Mouse (Mus musculus) G1E-ER4 (cell line): Measurements from ENCODE around the gene Ptpn14. TPM values are rescaled to one million over a fixed set of nuclear protein-coding genes. Genes with fewer than 3 reads are reported as not detected.

Experiments
- GATA1 ChIP-seq: IDR thresholded peaks from one replicate; pipeline ENCODE4 v1.8.0; 2012; ENCODE audit warnings: low read length, inconsistent platforms
- polyA plus RNA-seq: library from polyadenylated mRNA; stranded (reverse); fragments of >175 nt; gene quantifications from 2 replicates; pipeline ENCODE4 v1.2.3, GENCODE M21; 2012

Ptpn14 gene
- polyA plus RNA-seq, 1 experiment, result not detected

DNA sequence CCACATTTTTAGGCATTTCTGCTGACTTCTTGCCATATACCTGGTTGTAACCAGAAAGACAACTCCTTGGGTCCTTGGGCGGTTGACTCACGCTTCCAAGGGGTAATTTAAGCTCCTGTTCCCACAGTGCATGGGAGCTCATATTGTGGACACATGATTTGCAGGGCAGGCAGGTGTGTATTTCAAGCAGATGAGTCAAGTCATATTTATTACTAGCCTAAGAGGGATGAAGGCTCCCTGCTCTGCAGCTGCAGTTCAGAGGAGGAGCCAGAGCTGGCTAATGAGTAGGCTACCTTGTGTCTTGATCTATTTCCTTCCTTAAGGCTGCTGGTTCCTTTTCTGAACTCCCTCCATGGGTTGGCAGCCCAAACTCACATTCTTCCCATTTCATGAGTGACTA, 83.7 kb downstream of the Ptpn14 start:
- TF ChIP-seq GATA1, result no peak

DNA sequence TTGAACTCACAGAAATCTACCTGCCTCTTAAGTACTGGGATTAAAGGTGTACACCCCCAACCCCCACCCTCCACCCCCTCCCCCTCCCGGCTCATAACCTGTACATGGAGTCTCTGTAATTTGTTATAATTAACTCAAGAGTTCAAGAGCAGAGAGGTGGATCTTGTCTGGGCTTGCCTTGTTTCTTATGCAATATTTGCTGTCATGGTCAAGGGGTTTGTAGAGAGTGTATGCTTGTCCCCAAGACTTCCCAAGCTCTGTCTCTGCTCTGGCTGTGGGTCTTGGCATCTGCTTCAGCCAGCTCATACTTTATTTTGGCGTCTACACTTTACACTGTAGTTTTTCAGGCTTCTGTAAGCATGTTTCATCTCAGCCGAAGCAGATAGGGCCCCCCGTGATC, 86.3 kb downstream of the Ptpn14 start:
- TF ChIP-seq GATA1, result no peak

DNA sequence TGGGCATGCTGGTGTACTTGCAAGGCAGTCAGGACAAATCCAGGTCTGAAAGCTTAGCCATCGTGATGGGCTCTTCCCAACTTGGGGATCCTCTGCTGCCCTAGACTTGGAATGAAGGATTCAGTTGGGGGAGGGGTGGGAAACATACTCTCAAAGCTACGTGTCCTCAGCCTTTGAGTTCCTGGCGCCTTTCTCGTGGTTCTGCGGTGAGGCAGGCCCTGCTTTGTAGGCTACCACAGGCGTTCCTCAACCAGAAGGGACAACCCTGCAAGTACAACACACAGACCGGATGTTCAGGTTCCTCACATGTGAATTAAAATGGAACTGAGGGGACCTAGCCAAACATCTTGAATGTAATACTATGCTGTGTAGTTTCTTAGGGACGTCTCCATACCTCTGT, 89.0 kb downstream of the Ptpn14 start:
- no peak for TF ChIP-seq GATA1

DNA sequence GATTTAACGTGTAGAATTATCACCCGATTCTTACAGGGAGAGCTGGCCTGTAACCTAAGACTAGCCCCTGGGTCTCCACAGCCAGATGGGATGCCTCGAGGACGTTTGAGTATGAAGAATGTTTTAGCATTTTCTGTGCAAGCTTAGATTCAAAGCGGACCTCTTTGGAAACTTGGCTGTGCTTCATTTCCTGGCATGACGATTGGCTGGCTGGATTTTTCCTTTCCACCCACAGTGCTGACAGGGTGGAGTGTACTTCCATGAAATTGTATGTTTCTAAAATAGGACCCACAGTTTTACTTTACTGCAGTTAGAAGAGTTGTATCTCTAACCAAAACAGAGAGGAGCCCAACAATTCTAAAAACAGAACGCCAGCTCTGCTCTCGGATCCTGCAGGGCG, 89.7 kb downstream of the Ptpn14 start:
- TF ChIP-seq GATA1, result no peak

DNA sequence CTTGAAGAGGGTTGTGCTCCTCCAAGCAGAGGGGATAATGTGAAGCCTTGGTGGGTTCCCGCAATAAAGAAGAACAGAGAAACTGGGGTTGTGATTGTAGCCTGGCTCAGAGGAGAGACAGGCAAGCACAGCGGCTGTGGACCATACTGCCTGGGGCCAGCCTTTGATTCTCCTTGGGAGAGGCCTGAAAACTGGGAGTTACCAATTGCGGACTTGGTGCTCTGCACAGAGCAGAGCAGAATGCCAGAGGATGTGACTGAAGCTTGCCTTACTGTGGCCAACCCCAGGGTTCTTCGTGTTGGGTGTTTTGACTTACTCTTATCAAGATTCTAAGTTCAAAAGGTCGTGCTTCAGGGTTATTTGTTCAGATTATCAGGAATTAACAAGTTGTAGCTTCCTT, 92.0 kb downstream of the Ptpn14 start:
- no peak for TF ChIP-seq GATA1

DNA sequence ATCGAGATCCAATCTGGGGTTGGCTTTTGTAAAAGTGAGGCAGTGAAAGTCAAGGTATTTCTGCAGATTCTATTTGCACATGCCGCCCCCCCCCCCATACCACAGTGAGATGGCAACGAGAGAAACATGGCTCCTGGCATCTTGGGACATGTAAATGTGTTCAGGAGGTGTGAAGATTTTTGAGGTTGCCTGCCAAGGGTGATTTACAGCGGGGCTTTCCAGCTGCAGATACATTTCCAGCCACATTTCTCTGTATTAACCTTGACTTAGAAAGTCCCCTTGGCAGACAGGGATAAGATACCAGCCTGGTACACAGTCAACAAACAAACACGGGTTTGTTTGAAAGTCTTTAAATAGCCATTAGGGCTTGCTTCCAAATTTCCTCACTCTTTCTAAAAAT, 96.4 kb downstream of the Ptpn14 start:
- no peak for TF ChIP-seq GATA1

DNA sequence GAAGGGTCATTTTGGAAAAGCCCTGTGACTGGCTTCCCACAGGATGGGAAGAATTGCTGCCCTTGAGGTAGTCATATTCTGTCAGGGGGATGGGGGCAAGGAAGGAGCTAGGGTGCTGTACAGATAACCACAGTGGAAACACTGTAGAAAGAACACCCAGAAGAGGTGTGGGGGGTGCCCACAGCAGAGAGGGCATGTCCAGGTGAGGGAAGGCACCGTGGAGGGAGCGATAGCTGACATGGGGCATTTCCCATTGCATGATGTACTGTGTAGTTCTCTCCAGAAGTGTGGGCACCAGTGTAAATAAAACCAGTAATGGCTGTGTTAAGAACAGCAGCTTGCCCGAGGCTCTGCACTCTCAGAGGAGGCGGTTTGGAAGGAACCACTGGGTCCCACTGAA, 102.3 kb downstream of the Ptpn14 start:
- TF ChIP-seq GATA1, result no peak

DNA sequence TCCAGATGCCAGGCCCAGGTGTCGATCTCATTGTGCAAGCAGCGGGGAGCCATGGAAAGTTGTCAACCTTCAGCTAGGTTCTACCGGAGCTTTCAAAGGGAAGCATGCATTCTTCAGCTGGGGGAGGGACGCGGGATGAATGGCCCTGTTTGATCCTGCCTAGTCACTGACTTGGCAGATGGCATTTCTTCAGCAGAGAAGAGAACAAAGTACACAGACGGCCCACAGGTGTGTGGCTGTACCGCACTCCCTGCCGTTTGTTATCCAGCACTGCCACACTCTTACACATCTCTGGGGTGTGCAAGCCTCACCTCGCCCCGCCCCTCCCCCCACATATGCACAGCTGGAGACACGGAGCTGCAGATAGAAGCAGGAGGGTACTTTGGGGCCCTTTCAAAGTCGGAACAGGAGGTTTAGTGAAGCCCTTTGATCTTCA, 102.7 kb downstream of the Ptpn14 start:
- no peak for TF ChIP-seq GATA1

DNA sequence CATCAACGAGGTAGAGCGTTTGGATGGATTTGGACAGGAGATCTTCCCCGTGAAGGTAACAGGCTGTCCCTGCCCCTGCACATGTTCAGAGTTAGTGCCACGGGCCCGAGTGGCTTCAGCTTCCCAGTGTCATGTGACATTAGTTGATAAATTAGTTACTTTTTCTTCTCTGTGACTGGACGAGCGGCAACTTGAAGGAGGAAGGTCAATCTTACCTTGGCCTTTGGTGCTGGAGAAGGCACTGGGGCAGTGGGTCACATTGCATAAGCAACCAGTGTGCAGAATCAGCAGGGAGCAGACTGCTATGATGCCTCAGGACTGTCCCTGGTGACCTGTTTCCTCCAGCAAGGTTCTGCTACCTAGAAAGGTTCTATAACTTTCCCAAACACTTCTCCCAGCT, 105.3 kb downstream of the Ptpn14 start:
- TF ChIP-seq GATA1, result no peak

DNA sequence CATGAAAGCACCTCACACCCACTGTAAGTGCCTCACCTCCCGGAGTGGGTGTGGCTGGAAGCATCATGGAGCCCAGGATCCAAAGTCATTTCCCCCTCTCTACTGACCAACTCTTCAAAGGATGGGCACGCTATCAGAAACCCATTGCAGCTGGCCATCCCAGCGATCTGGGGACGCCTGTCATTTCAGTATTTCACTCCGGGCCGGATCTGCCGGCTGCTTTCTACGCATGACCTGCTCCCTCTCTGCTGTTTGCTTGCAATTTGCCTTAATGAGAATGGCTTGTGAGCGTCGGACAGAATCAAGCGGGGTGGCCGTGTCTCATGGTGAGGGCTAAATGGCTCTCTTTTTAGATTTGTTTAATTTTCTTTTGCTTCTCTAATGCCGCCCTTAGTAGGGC, 106.1 kb downstream of the Ptpn14 start:
- no peak for TF ChIP-seq GATA1

DNA sequence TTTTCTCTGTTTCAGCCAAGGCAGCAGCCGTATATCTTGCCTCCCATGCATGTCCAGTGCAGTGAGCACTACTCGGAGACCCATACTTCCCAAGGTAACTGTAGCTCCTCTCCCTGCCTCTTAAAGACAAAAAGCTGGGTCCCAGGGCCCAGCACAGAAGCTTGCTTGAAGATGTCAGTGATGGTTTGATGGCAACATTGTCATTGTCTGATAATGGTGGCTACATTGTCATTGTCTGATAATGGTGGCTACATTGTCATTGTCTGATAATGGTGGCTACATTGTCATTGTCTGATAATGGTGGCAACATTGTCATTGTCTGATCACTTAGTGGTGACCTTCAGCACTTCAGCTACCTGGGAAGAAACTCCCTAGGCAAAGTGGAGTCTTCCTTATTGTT, 118.3 kb downstream of the Ptpn14 start:
- no peak for TF ChIP-seq GATA1

DNA sequence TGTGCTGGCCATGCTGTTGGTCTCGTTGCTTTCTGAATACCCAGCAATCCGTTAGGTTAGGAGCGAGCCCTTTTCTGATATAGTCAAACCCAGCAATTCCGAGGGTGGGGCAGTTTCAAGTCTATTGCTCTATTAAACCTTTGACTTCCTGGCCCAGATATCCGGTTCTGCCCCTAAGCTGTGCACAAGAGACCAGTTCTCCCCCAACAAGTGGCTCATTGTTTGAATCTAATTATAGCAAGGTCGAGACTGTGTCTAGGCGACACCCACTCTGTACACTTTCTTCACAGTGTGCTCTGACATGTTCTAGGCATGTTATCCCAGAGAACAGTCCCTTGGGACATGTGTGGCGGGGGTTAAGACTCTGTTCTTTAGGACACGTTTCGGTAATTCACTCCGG, 121.5 kb downstream of the Ptpn14 start:
- no peak for TF ChIP-seq GATA1

DNA sequence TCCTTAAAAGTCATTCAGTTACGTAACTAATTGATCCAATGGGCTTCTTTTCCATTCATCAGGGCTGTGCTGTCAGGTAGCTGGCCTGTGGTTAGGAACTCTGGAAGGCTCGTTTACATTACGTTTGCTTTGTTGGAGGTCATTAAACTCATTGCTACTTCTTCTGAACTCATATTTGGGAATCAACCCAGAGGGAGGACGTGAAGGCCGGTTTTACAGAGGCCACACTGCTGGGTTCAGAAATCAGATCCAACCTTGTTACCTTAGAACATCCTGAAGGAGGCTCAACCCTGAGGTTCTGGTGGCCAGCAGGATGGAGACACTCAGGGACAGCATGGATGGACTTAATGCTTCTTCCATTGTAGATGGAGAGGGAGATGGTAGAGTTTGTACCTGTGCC, 124.0 kb downstream of the Ptpn14 start:
- TF ChIP-seq GATA1, result no peak

DNA sequence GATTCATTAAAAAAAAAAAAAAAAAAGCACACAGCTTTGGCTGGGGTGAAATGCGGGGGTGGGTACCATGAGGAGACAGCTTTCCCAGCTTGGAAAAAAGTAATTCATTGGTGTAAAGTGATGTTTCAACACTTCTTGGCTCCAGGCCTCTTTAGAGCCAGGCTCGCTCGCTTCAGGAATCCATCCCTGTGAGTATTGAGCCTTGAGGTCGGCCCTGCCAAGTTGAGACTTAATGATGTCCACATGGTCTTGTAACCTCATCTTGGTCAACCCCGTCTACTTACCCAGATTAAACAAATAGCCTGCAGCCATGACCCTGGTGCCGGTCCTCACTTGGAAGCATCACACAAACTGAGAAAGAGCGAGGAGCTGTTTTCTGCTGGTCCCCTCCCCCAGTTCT, 124.4 kb downstream of the Ptpn14 start:
- no peak for TF ChIP-seq GATA1

DNA sequence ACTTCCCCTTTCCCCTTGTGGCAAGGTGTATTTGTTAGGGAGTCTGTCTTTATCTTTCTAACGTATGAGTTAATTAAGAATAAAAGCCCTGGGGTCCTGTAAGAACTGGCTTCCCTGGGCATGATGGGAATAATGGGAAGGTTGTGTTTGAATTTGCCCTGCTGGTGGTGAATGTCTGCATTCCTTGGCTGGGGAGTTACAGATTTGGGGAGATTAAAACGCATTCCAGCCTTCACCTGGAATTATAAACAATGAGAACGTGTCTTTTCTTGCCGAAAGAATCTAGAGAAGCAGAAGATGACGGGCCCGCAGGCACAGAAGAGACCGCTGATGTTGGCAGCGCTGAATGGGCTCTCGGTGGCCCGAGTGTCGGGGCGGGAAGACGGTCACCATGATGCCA, 126.6 kb downstream of the Ptpn14 start:
- no peak for TF ChIP-seq GATA1

DNA sequence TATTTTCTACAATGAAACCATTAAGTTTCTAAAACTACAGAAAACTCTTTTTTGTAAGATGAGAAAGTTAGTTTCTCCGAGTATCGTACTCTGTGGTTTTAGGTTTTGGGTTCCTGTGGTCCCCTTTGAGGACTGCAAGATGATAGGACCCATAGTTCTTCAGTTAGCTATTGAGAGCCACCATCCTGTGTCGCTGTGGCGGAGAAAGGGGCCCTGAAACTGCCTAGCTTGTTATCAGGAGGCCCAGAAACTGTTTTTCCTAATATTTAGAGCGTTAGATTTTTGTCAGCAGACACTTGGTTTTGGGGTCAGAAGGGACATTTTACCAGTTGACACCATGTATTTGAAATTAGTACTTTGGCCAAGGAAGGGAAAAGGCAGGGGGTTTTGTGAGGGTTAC, 127.7 kb downstream of the Ptpn14 start:
- no peak for TF ChIP-seq GATA1

DNA sequence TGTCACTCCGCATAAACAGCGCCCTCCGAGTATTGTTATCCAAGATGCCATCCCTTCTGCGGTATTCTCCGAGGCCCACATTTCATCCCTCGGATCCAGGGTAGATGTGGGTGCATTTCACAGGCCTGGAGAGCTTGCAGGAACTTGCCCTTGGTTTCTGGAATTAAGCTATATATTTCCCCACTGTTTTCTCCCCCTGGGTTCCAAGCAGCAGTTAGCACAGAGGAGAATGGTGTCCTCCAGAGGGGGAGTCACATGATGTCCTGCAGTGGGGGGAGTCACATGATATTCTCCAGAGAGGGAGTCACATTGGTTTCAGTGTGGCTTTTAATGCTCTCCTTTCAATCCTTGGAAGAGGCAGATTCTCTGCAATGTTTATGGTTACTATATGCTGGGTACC, 130.3 kb downstream of the Ptpn14 start:
- TF ChIP-seq GATA1, result no peak

DNA sequence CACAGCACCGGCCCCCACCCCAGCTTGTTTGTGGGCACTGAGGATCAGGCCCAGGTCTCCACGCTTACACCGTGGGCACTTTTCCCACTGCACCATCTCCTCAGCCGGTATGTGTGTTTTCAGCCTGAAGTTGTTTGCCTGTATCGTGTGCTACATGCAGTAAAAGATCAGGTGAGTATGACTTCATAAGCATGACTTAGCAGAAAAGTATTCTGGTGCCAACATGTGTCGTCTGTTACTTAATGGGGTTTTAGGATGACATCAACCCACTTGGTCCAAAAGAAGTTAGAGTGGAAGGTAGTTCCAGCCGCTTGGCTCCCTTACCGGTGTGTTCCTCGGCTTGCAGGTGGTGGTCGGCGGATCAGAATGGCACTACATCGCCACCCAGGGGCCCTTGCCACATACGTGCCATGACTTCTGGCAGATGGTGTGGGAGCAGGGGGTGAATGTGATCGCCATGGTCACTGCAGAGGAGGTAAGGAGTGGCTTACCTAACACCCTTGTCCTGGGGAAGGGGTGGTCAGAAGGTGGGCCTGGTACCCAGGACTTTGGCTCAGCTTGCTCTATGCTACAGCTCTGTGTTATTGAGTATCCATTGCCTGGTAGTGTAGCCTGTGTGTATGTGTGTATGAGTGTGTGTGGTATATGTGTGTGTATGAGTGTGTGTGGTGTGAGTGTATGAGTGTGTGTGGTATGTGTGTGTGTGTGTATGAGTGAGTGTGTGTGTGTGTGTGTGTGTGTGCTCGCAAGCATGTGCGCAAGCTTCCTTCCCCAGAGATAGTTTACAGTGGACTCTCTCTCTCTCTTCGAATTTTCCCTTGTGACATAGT, 132.3 kb downstream of the Ptpn14 start:
- TF ChIP-seq GATA1, result no peak
